ENCODE assay signal across 32 mouse cellular contexts in genomic region chr4:96740472-96740871, GRCm38 (mm10). TPM values are rescaled to one million over a fixed set of nuclear protein-coding genes. Genes with fewer than 3 reads are reported as not detected.
"Had no signal": no experiment of that assay in that cellular context is flagged by ENCODE, and none has a peak within 500 bp of the region (broad histone marks: within the 10 kb centered on the region; RNA-seq: fewer than 3 reads in every experiment).

No protein-coding gene starts in this region.

- H3K36me3 ChIP-seq: heart, embryonic 13.5 days; heart, embryonic 15.5 days; hindbrain, embryonic 13.5 days; hindbrain, embryonic 15.5 days; kidney, embryonic 15.5 days; limb, embryonic 13.5 days; limb, embryonic 15.5 days had no signal

- DNase-seq: forebrain, postnatal 0 days; gastrocnemius, postnatal 14 days; gastrocnemius, postnatal 36 days; heart, adult 11 months; heart, adult 2 months; heart, postnatal 14 days; heart, postnatal 36 days; kidney, adult 11 months; kidney, adult 2 months; kidney, adult 9 months; kidney, postnatal 14 days; kidney, postnatal 36 days; layer of hippocampus, adult 9-11 months; layer of hippocampus, postnatal 36 days; left cerebral cortex, postnatal 4 days had no signal

- H3K27ac ChIP-seq: heart, adult 2 months; heart, embryonic 13.5 days; heart, embryonic 15.5 days; hindbrain, embryonic 13.5 days; hindbrain, embryonic 15.5 days; hindbrain, postnatal 0 days; kidney, embryonic 15.5 days; kidney, postnatal 0 days; limb, embryonic 13.5 days; limb, embryonic 15.5 days had no signal

- H3K4me3 ChIP-seq: heart, adult 2 months; heart, embryonic 13.5 days; heart, embryonic 15.5 days; hindbrain, embryonic 13.5 days; hindbrain, embryonic 15.5 days; kidney, embryonic 15.5 days; limb, embryonic 13.5 days; limb, embryonic 15.5 days had no signal

- H3K27me3 ChIP-seq: heart, embryonic 13.5 days; heart, embryonic 15.5 days; hindbrain, embryonic 13.5 days; hindbrain, embryonic 15.5 days; kidney, embryonic 15.5 days; limb, embryonic 13.5 days; limb, embryonic 15.5 days had no signal

- H3K9ac ChIP-seq: forebrain, postnatal 0 days; heart, embryonic 13.5 days; heart, embryonic 15.5 days; hindbrain, embryonic 13.5 days; hindbrain, embryonic 15.5 days; kidney, embryonic 15.5 days; limb, embryonic 13.5 days; limb, embryonic 15.5 days had no signal

- ATAC-seq: forebrain, postnatal 0 days; hindbrain, postnatal 0 days; intestine, embryonic 16.5 days had no signal

- H3K4me1 ChIP-seq: heart, embryonic 13.5 days; heart, embryonic 15.5 days; hindbrain, embryonic 13.5 days; hindbrain, embryonic 15.5 days; kidney, embryonic 15.5 days; limb, embryonic 13.5 days; limb, embryonic 15.5 days had no signal

- H3K4me2 ChIP-seq: heart, embryonic 11.5 days; heart, embryonic 13.5 days; heart, embryonic 15.5 days; hindbrain, embryonic 13.5 days; hindbrain, embryonic 15.5 days; kidney, embryonic 15.5 days; limb, embryonic 13.5 days; limb, embryonic 15.5 days had no signal

- H3K9me3 ChIP-seq: heart, embryonic 13.5 days; heart, embryonic 15.5 days; hindbrain, embryonic 13.5 days; hindbrain, embryonic 15.5 days; kidney, embryonic 15.5 days; limb, embryonic 13.5 days; limb, embryonic 15.5 days had no signal

RNA-seq across cellular contexts. Expression of gene Gm12695, which starts 44.5 kb away (rescaled TPM):
- polyA plus RNA-seq: gonadal fat pad, adult 2 months; heart, embryonic 11.5 days; heart, embryonic 13.5 days; heart, embryonic 15.5 days; heart, postnatal 0 days; hindbrain, embryonic 13.5 days; hindbrain, embryonic 15.5 days; hindbrain, postnatal 0 days; intestine, embryonic 14.5 days; intestine, embryonic 16.5 days; kidney, adult 2 months; kidney, embryonic 15.5 days; kidney, postnatal 0 days; large intestine, adult 2 months; limb, embryonic 11.5 days; limb, embryonic 13.5 days; limb, embryonic 15.5 days; liver, adult 2 months had no signal
